Mouse (Mus musculus) adrenal gland, postnatal 0 days (tissue): ENCODE measurements around the gene Xab2. TPM values are rescaled to one million over a fixed set of nuclear protein-coding genes. Genes with fewer than 3 reads are reported as not detected.

Source experiments
- polyA plus RNA-seq: library from polyadenylated mRNA; unstranded; fragments of >200 nt; fragmentation: Nextera tagmentation; extraction: Ambion mirVana; gene quantifications from 2 replicates; pipeline ENCODE4 v1.2.1, GENCODE M21; 2015

Gene Xab2
- 26.3 and 31.5 TPM in 2 replicates for polyA plus RNA-seq

GRCm38 (mm10) chr8:3621199-3621970 is at the start of gene Xab2, which contains the start of gene Pet100:
TSS of gene Xab2 (minus strand) at chr8:3621316.
TSS of gene Pet100 (plus strand) at chr8:3621548.

GRCm38 (mm10) chr8:3665507-3665906 is 44.4 kb upstream of the Xab2 start, which contains the start of gene Mcemp1:
TSS of gene Mcemp1 (plus strand) at chr8:3665754.

GRCm38 (mm10) chr8:3655526-3655925 is 34.4 kb upstream of the Xab2 start, which contains the start of gene Retn:
TSS of gene Retn (plus strand) at chr8:3655770.

GRCm38 (mm10) chr8:3630647-3631477 is 9.7 kb upstream of the Xab2 start, which contains the start of gene Stxbp2:
TSS of gene Stxbp2 (plus strand) at chr8:3630955.

GRCm38 (mm10) chr8:3625445-3625844 is 4.3 kb upstream of the Xab2 start, which contains the start of gene Pcp2:
TSS of gene Pcp2 (minus strand) at chr8:3625545.

GRCm38 (mm10) chr8:3586993-3587390 is 34.1 kb downstream of the Xab2 start, which contains the start of gene Camsap3:
TSS of gene Camsap3 (plus strand) at chr8:3587293.

GRCm38 (mm10) chr8:3567641-3568371 is 53.3 kb downstream of the Xab2 start, which contains the start of gene C330021F23Rik:
TSS of gene C330021F23Rik (plus strand) at chr8:3567990.

Other genes starting within 250 kb of the Xab2 start
- 4.2 and 6.0 TPM in 2 replicates for gene Arhgef18, start 228.3 kb downstream of the Xab2 start, polyA plus RNA-seq
- 5.8 and 11.0 TPM in 2 replicates for gene Pex11g, start 153.6 kb downstream of the Xab2 start, polyA plus RNA-seq
- 0.14 TPM in 1 of 2 replicates, not detected in the other for gene Tex45, start 150.5 kb downstream of the Xab2 start, polyA plus RNA-seq
- 28.0 and 29.2 TPM in 2 replicates for gene Zfp358, start 128.2 kb downstream of the Xab2 start, polyA plus RNA-seq
- gene Mcoln1, start 120.9 kb downstream of the Xab2 start, polyA plus RNA-seq = 42.7 and 55.1 TPM in 2 replicates
- 18.1 and 21.1 TPM in 2 replicates for gene Pnpla6, start 105.9 kb downstream of the Xab2 start, polyA plus RNA-seq
- gene C330021F23Rik, start 53.3 kb downstream of the Xab2 start, polyA plus RNA-seq = 0.68 and 1.5 TPM in 2 replicates
- gene Camsap3, start 34.0 kb downstream of the Xab2 start, polyA plus RNA-seq = 2.9 and 8.1 TPM in 2 replicates
- gene Pet100, start 232 bp upstream of the Xab2 start, polyA plus RNA-seq = 267 and 643 TPM in 2 replicates
- gene Pcp2, start 4.2 kb upstream of the Xab2 start, polyA plus RNA-seq = 0.17 TPM in 1 of 2 replicates, not detected in the other
- gene Stxbp2, start 9.6 kb upstream of the Xab2 start, polyA plus RNA-seq = 40.3 and 82.1 TPM in 2 replicates
- gene Retn, start 34.5 kb upstream of the Xab2 start, polyA plus RNA-seq = 1.4 TPM in 1 of 2 replicates, not detected in the other
- gene Mcemp1, start 44.4 kb upstream of the Xab2 start, polyA plus RNA-seq = 0.98 and 1.4 TPM in 2 replicates
- gene Fcor, start 51.0 kb upstream of the Xab2 start, polyA plus RNA-seq = 6.3 and 6.8 TPM in 2 replicates
- 26.5 and 28.8 TPM in 2 replicates for gene Trappc5, start 55.0 kb upstream of the Xab2 start, polyA plus RNA-seq
- gene Fcer2a, start 72.9 kb upstream of the Xab2 start, polyA plus RNA-seq = 0.19 TPM in 1 of 2 replicates, not detected in the other
- 0.39 and 0.68 TPM in 2 replicates for gene Clec4g, start 99.3 kb upstream of the Xab2 start, polyA plus RNA-seq
- gene Cd209a, start 127.7 kb upstream of the Xab2 start, polyA plus RNA-seq = 0.24 and 0.41 TPM in 2 replicates
- not detected in 2 replicates for gene Cd209e, start 233.0 kb upstream of the Xab2 start, polyA plus RNA-seq